Mouse (Mus musculus) liver, embryonic 15.5 days (tissue): ENCODE measurements around the gene Bik. TPM values are rescaled to one million over a fixed set of nuclear protein-coding genes. Genes with fewer than 3 reads are reported as not detected.

Source experiments
- ATAC-seq: fragments of 200-750 bp; cut with Nextera tagmentation; 2 replicates; pipeline ENCODE4 v1.8.0; 2017; ENCODE audit warnings: moderate number of reproducible peaks, mild to moderate bottlenecking, moderate library complexity; ENCODE audit not compliant: insufficient read depth
- H3K27ac ChIP-seq: fragments of 300-500 bp; sonication (generic); replicated peaks from 2 replicates; pipeline ENCODE4 v1.5.1; 2015; ENCODE audit warnings: mild to moderate bottlenecking, inconsistent platforms
- H3K27me3 ChIP-seq: fragments of 300-500 bp; sonication (generic); 2 replicates; pipeline ENCODE4 v1.6.1; 2015; ENCODE audit warnings: mild to moderate bottlenecking, inconsistent platforms
- H3K36me3 ChIP-seq: fragments of 300-500 bp; sonication (generic); replicated peaks from 2 replicates; pipeline ENCODE4 v1.6.1; 2015; ENCODE audit warnings: moderate library complexity, mild to moderate bottlenecking, inconsistent platforms
- H3K4me1 ChIP-seq: fragments of 300-500 bp; sonication (generic); replicated peaks from 2 replicates; pipeline ENCODE4 v1.6.1; 2015; ENCODE audit warnings: inconsistent platforms
- H3K4me2 ChIP-seq: fragments of 300-500 bp; sonication (generic); 2 replicates; pipeline ENCODE4 v1.6.1; 2015; ENCODE audit warnings: moderate library complexity, mild to moderate bottlenecking, inconsistent platforms
- H3K4me3 ChIP-seq: fragments of 300-500 bp; sonication (generic); replicated peaks from 2 replicates; pipeline ENCODE4 v1.5.1; 2015; ENCODE audit warnings: mild to moderate bottlenecking, inconsistent platforms
- H3K9ac ChIP-seq: fragments of 300-500 bp; sonication (generic); 2 replicates; pipeline ENCODE4 v1.6.1; 2015; ENCODE audit warnings: moderate library complexity, mild to moderate bottlenecking, inconsistent platforms
- H3K9me3 ChIP-seq: fragments of 300-500 bp; sonication (generic); replicated peaks from 2 replicates; pipeline ENCODE4 v1.6.1; 2016; ENCODE audit warnings: inconsistent platforms
- WGBS: fragments of 180-500 bp; shearing (Covaris S2); methylation state at CpG from one replicate; pipeline ENCODE4 v1.1.7; 2015; ENCODE audit warnings: mixed read lengths; ENCODE audit not compliant: insufficient replicate concordance; 5-methylcytosine and 5-hydroxymethylcytosine counted together
- polyA plus RNA-seq: library from polyadenylated mRNA; unstranded; fragments of >200 nt; fragmentation: Nextera tagmentation; extraction: Ambion mirVana; gene quantifications from 2 replicates; pipeline ENCODE4 v1.2.1, GENCODE M21; 2015

The Bik gene
- polyA plus RNA-seq, 1 experiment from 2014 or later = 1.9 TPM

DNA sequence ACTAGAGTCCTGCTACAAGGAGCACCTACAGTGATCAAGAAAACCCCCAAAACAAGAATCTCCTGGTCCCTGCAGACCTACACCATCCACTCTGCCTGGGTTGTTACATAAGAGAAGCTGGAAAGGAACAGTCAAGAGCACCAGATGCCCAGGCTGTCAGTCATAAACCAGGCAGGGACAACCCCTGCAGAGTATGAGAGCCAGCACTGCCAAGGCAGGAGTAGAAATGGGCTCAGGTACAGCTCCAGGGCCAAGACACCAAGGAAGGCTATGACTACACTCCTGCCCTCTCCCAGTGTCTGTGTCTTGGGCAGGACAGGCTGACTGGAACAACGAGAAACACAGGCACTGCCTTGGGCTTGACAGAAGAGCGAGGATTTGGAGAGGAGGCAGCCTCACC lies 23.5 kb downstream of the Bik start:
- ATAC-seq = no peak
- H3K27ac ChIP-seq = no peak overlapping the region
- no peaks in the 10 kb centered on the region for H3K27me3 ChIP-seq
- WGBS = 81% methylated on average over 2 of the region's 2 CpGs
- no peak overlapping the region for H3K4me3 ChIP-seq
- no peak overlapping the region for H3K4me2 ChIP-seq
- H3K36me3 ChIP-seq = peaks cover 45% of the 10 kb centered on the region
- no peak overlapping the region for H3K9ac ChIP-seq
- H3K4me1 ChIP-seq = peaks cover 15% of the 10 kb centered on the region
- no peaks in the 10 kb centered on the region for H3K9me3 ChIP-seq

DNA sequence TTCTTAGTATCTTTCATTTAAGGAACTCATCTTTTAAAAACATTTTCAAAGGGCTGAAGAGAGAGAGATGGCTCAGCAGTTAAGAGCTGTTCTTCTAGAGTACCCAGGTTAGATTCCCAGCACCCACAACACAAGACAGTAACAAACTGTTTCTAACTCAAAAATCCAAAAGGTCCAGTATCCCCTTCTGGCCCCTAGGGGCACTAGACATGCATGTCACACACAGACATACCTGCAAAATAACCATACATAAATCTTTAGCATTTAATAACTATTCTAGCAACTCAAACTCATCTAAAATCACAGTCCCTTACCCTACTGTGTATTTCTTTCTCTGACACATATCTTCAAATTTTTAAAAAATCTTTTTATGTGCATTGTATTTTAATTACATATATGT lies 27.2 kb downstream of the Bik start:
- Histone ChIP-seq H3K4me3 (no peak overlapping the region), H3K27ac (no peak overlapping the region), H3K27me3 (no peaks in the 10 kb centered on the region), H3K36me3 (peaks cover 13% of the 10 kb centered on the region; the same call in 1 of the 2 replicates), H3K9me3 (no peaks in the 10 kb centered on the region), H3K4me1 (peaks cover 25% of the 10 kb centered on the region), H3K4me2 (no peak overlapping the region), H3K9ac (no peak overlapping the region)
- no peak for ATAC-seq

DNA sequence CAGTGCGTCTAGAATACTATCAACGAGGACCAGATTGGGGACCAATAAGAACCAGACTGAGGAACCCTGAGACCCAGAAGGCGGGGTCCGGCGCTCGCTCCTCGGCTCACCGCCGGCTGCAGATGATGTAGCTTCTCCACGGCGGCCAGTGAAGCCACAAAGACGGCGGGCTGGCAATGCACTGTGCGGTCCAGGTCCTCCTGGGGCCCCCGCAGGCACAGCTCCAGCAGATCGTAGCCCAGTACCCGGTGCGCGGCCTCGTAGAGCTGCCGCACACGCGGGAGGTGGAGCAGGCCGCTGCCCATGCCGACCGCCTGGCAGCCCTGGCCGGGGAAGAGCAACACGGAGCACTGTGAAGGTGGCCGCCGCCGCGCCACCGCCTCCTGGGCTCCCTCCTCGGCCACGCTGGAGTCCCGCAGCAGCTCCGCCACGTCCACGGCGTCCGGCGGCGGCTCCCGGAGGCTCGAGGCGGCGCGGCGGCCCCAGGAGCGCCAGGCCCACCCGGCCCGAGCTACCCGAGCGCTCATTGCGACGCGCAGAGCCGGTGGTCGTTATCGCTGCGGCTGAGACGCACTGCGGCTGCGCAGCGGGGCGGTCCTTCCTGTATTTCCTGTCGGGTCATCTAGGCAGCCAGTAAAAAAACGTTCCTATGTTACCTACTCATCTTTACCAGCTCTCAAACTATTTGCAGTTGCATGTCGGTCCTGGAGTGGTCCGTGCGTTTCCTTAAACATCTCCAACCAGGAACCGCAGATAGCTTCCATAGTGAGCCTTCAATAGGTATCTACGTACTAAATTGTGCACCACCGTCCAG lies 28.7 kb downstream of the Bik start:
- Histone ChIP-seq H3K9me3 (no peaks in the 10 kb centered on the region), H3K27me3 (no peaks in the 10 kb centered on the region), H3K4me3 (peak overlapping the region; percentile 77), H3K4me2 (peak overlapping the region; percentile 95), H3K27ac (peak overlapping the region; percentile 86), H3K36me3 (0 out of 2 replicates have a peak, but pooled peaks cover 7% of the 10 kb centered on the region), H3K9ac (peak overlapping the region; percentile 89), H3K4me1 (peaks cover 25% of the 10 kb centered on the region)
- ATAC-seq = peak; percentile 88
- WGBS = under 1% methylated on average over 74 of the region's 74 CpGs

DNA sequence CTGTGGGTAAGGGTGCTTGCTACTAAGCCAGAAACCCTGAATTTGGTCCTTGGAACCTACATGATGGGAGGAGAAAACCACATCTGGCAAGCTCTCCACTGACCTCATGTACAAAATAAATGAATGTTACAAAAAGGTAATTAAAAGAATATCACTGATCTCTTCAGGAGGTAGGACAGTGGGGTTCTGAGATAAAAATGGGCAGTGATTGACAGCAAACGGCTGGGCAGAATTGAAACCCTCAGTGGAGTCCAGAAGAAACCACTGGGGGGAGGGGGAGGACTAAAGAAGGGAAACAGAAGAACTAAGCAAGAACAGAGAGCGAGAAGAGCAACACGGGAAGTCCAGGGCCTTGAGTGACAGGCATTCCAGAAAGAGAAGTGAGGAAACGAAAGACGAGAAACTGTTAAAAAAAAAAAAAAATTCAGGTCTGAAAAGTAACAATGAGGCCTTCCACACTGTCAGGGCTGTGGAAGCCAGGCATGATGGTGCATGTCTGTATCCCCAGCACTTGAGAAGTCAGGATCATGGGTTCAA lies 34.3 kb downstream of the Bik start:
- Histone ChIP-seq H3K36me3 (no peaks in the 10 kb centered on the region), H3K4me2 (no peak overlapping the region), H3K4me3 (no peak overlapping the region), H3K9ac (no peak overlapping the region), H3K27me3 (no peaks in the 10 kb centered on the region), H3K9me3 (no peaks in the 10 kb centered on the region), H3K4me1 (peaks cover 47% of the 10 kb centered on the region), H3K27ac (no peak overlapping the region)
- WGBS = 15% methylated on average over 5 of the region's 5 CpGs
- no peak for ATAC-seq

DNA sequence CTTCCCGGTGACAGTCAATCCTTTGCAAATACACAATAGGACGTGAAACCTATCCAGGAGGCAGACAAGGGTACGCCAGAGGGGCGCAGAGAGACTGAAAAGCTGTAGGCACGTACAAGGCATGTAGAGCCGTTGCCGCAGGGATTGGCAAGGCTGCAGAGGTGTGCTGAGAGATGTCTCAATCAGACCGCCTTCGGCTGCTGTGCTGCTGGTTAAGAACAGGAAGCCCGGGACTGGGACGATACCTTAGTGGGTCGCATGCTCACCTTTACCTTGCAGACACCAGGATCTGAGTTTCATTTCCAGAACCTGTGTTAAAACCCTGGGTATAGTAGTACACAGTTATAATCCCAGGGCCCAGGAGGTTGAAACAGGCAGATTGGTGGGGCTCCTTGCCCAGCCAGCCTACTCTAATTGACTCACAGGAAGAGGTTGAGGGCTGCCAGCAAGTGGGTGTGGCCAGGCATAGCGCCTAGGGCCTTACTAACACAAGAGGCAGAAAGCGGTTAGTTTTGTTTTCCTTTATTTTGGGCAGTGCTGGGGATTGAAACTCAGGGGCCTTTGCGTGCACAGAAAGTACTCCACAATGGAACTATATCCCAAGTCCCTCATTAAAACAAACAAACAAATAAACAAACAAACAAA lies 36.1 kb downstream of the Bik start:
- peak; percentile 42 for ATAC-seq
- H3K9me3 ChIP-seq = no peaks in the 10 kb centered on the region
- peak overlapping the region; percentile 91 for H3K4me2 ChIP-seq
- 27% methylated on average over 15 of the region's 15 CpGs for WGBS
- no peaks in the 10 kb centered on the region for H3K36me3 ChIP-seq
- peaks cover 58% of the 10 kb centered on the region for H3K4me1 ChIP-seq
- H3K4me3 ChIP-seq = peak overlapping the region; percentile 78
- no peaks in the 10 kb centered on the region for H3K27me3 ChIP-seq
- peak overlapping the region; percentile 93 for H3K27ac ChIP-seq
- peak overlapping the region; percentile 76 for H3K9ac ChIP-seq

DNA sequence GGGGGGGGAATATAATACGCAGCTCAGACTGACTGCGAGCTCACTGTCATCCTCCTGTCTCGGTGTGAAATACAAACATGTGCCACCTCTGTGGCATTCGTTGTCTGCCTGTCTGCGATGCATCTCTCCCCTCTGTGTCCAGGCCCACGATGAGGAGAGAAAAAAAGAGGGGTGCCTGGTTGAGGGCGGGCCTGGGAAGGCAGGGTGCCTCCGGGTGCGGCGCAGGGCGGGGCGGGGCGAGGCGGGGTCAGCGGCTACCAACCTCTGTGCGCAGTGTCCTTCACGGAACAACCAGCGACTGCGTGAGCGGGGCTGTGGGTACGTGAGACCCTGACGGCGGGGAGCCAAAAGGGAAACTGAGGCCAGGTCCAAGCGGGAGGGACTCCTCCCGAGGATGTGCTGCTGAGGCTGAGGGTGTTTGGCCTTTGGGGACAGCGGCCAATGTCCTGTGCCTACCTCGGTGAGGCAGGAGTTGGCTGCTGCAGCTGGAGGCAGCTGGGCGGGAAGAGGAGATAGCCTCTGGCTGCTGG lies 36.7 kb downstream of the Bik start, which contains the start of the genes Tspo and Mcat:
Gene Tspo, plus strand, starts transcription at position 266 of the 530 bp plus-strand sequence.
Gene Mcat, minus strand, starts transcription at position 461 of the 530 bp plus-strand sequence.
- peak within 1 kb of the TSS; percentile 76 for H3K9ac ChIP-seq
- peak within 1 kb of the TSS; percentile 93 for H3K27ac ChIP-seq
- H3K4me3 ChIP-seq = peak within 1 kb of the TSS; percentile 78
- peaks cover 65% of the 10 kb centered on the region for H3K4me1 ChIP-seq
- H3K4me2 ChIP-seq = peak within 1 kb of the TSS; percentile 91
- H3K9me3 ChIP-seq = no peaks in the 10 kb centered on the region
- peak; percentile 82 for ATAC-seq
- H3K27me3 ChIP-seq = no peaks in the 10 kb centered on the region
- no peaks in the 10 kb centered on the region for H3K36me3 ChIP-seq
- whole genome bisulfite sequencing = 1% methylated on average over 28 of the region's 28 CpGs

DNA sequence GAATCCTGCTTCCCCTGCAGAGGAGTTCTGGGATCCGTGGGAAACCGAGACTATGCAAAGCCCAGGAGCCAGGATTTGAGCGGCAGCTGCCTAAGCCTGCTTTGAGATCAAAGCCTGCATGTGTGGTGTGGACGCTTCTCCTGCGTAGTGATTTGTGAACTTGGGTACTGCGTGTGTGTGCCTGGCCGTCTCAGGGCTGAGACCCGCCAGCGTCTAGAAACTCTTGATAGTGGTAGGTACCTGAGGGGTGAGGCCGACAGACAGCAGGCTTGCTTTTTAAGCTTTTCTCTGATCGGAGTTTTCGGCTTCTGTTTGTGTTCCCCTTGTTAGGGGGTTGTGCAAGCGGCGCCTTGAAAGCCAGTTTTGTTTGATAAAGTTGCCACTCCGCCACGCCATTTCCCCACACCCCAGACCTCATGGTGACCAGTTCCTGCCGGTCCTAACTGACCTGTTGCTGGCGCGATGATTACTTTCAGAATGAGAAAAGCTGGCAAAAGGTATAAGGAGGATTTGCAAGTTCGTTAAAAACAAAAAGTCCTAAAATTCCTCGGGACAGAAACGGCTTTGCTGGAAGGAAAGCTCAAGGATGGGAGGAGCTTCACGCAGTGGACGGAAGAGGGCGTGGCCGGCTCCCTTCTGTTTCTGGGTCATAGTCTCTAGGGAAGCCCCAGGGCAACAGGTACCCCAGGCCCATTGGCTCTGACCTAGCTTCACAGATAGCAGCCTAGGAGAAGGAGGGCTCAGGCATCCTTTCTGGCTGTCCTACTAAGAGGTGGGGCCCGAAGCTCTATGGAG lies 37.4 kb downstream of the Bik start:
- Histone ChIP-seq H3K9me3 (no peaks in the 10 kb centered on the region), H3K4me1 (peaks cover 72% of the 10 kb centered on the region), H3K27me3 (no peaks in the 10 kb centered on the region), H3K4me3 (peak overlapping the region; percentile 78), H3K27ac (peak overlapping the region; percentile 93), H3K9ac (peak overlapping the region; percentile 76), H3K4me2 (peak overlapping the region; percentile 91), H3K36me3 (no peaks in the 10 kb centered on the region)
- WGBS = 2% methylated on average over 27 of the region's 27 CpGs
- ATAC-seq = peak; percentile 37

DNA sequence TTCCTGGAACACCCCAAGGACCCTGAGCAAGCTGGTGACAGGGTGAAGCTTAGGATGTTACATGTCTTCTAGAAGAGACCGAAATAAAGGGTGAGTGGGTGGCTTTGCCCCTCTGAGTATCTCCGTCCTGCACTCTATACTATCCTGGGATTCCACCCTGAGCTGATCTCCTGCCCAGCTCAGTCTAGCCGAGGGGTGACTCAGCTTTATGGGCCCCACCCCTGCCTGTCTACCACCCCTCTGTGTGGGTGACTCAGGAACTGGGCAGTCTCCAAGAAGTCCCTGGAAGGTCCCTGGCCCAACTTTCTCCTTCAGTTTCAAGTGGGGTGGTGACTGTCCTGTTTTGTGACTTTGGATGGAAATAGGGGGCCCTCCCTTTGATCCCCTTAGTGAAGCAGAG lies 38.8 kb downstream of the Bik start:
- Histone ChIP-seq H3K4me1 (peaks cover 83% of the 10 kb centered on the region), H3K4me2 (peak overlapping the region; percentile 91), H3K27ac (peak overlapping the region; percentile 93), H3K9ac (peak overlapping the region; percentile 48), H3K4me3 (peak overlapping the region; percentile 78), H3K9me3 (no peaks in the 10 kb centered on the region), H3K36me3 (no peaks in the 10 kb centered on the region), H3K27me3 (no peaks in the 10 kb centered on the region)
- 34% methylated on average over 3 of the region's 3 CpGs for WGBS
- peak; percentile 87 for ATAC-seq

DNA sequence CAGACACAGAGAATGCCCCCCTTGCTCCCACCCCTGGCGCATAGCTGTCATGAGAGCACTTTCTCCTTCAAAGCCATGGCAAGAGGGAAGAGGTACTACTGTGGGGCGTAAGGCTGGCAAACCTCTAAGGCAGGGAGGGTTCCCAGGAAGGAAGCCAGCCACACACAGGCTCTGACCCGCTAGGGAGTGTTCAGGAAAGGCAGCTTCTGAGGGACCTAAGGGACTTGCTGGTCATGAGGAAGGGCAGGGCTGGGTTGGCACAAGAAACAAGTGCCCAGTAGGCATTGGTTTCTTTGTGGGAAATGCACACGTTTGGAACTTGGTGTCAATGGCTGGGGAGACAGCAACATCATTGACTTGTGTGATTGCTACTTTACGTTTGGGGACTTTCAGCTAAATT lies 39.3 kb downstream of the Bik start:
- H3K4me1 ChIP-seq = peaks cover 83% of the 10 kb centered on the region
- H3K4me2 ChIP-seq = peak overlapping the region; percentile 91
- no peak for ATAC-seq
- no peaks in the 10 kb centered on the region for H3K36me3 ChIP-seq
- H3K27me3 ChIP-seq = no peaks in the 10 kb centered on the region
- no peaks in the 10 kb centered on the region for H3K9me3 ChIP-seq
- H3K9ac ChIP-seq = peak overlapping the region; percentile 48; the same call in 1 of the 2 replicates
- 69% methylated on average over 5 of the region's 5 CpGs for WGBS
- H3K4me3 ChIP-seq = peak overlapping the region; percentile 78
- H3K27ac ChIP-seq = peak overlapping the region; percentile 93

DNA sequence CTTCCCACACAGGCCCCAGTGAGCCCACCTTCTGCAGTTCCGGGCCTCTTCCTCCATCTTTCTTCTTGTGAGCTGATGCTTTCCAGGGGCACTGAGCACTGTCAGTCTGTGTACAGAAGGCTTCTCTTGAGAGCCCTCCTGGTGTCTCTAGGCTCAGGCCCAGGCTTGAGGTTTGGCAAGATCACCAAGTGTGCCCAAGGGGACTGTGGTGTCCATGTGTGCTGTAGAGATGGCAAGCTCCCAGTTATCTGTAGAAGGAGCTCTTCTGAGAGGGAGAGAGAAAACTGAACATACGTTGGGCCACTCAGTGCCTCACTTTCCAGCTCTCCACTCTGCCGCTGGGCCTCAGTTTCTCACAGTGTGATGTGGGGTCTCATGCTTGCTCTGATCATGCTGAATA lies 41.1 kb downstream of the Bik start:
- Histone ChIP-seq H3K9ac (0 out of 2 replicates have a peak overlapping the region, but pooled peaks have one; percentile 1), H3K4me3 (no peak overlapping the region), H3K27ac (peak overlapping the region; percentile 16; the same call in 1 of the 2 replicates), H3K27me3 (no peaks in the 10 kb centered on the region), H3K4me1 (peaks cover 71% of the 10 kb centered on the region), H3K9me3 (no peaks in the 10 kb centered on the region), H3K4me2 (no peak overlapping the region), H3K36me3 (peaks cover 14% of the 10 kb centered on the region)
- no peak for ATAC-seq
- WGBS = 76% methylated on average over 3 of the region's 3 CpGs
